Mouse (Mus musculus) spleen, postnatal 36 days (tissue): ENCODE data around the gene Olfr1231.

Source experiments
- DNase-seq, 2 experiments: peaks; one replicate each; pipeline ENCODE4 v3.0.0; 2022; ENCODE audit warnings: low spot score in 2 of 2, mixed read lengths in 1 of 2

Gene Olfr1231

DNA sequence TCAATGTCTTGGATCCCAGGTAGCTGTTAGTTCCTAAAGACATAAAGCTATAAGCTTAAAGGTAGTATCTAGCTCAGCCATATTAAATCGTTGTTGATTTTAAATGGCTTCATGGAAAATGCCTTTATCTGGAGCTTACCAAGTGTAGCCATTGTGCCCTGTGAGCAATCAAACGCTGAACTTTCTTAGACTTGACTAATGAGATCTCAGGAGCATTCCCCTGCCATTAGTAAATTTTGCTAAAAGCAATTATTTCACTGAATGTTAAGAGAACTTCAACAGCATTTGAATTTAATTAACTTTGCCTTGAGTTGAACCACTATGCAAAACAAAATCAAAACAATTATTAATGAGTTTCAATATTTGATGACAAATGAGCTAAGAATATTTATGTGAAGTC lies at the start of gene Olfr1231:
Olfr1231 (minus strand) TSS at position 101 of the 400 bp plus-strand sequence.
- DNase-seq, result no peak

DNA sequence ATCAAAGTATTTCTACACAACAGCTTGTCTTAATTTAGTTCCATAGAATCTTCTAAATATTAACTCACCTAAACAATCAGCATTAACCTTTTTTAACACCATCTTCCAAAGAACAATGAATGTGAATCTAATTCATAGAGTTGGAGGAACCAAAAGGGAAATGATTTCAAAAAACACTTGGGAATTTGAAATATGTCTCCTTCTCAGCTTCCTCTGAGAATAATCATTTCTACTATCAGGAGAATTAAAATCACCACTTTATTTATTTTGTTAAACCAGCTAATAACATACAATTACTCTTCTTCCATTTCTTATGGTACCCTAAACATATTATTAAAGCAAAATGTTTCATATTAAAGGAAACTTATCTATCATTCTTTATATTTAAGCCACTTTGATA lies 35.4 kb upstream of the Olfr1231 start, which contains the start of gene Olfr1233:
Olfr1233 (minus strand) TSS at position 101 of the 400 bp plus-strand sequence.
- no peak for DNase-seq

DNA sequence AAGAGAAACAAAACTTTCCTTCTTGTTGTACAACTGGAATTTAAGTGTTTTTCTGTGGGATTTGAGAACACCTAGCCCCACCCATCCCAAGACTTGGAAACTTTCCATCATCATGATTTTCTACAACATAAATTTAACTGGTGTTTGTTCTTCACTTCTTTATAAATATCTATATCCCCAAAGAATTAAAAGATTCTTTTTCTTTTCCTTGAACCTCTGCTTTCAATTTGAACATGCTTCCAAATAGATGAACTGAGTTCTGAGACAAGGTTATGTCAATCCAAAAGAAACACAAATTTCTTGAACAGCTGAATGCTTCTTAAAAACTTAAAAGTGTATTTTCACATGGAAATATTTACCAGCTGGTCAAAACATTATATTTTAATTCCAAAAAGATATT lies 22.7 kb upstream of the Olfr1231 start, which contains the start of gene Olfr1232:
Olfr1232 (minus strand) TSS at position 101 of the 400 bp plus-strand sequence.
- no peak for DNase-seq

DNA sequence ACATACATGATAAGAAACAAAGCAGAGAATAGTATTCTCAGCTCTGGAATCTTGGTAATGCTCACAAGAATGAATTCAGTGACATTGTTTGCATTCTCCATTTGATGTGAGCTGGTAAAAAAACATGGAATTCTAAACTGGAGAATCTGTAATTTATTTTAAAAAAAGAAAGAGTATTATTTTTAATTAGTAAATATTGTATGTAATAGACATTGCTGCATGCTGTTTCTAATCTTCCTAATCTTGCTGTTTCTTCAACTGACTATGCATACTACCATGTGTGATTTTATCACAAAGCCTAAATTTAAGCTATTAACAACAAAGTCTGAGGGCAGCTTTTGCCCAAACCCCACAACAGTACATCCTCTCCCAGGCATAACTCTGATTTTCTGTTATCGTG lies 9.7 kb downstream of the Olfr1231 start, which contains the start of gene Olfr1230:
Olfr1230 (minus strand) TSS at position 101 of the 400 bp plus-strand sequence.
- no peak for DNase-seq

DNA sequence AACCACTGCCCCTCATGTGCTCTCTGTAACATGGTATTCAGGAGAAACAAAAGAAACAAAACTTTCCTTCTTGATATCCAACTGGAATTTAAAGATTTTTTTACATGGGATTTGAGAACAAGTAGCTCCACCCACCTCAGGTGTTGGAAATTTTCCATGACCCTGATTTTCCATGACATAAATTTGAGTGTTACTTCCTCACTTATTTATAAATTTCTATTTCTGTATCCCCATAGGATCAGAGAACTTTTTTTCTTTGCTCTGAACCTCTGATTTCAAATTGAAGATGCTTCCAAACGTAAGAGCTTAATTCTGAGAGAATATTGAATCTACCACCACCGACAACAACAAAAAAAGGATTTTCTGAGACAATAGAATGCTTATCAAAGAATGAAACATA lies 19.0 kb downstream of the Olfr1231 start, which contains the start of gene Olfr1229:
Olfr1229 (minus strand) TSS at position 101 of the 400 bp plus-strand sequence.
- no peak for DNase-seq

DNA sequence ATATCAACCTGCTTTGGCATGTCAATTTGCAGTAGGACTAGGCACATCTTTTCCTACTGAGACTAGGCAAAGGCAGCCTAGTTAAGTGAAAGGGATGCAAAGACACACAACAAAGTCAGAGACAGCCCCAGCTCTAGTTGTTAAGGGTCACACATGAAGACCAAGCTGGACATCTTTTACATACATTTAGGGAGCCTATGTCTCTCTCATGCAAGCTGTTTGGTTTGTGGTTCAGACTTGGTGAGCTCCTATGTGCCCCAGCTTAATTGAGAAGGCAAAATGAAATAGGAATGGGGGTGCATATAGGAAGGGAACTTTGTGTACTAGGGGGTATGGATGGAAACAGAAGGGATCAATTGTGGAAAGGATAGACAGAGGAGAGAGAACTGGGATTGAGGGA lies 52.9 kb downstream of the Olfr1231 start, which contains the start of gene Olfr1228:
Olfr1228 (minus strand) TSS at position 101 of the 400 bp plus-strand sequence.
- no peak for DNase-seq
